Mouse (Mus musculus) adrenal gland, adult (tissue): Measurements from ENCODE around the gene Pex11b.
"Not testable (repeated sequence)": the region's sequence is repeated elsewhere in the genome, so short reads cannot be mapped to it uniquely, and the experiment has no call there.

Experiments
- DNase-seq, 2 experiments: peaks; one replicate each; pipeline ENCODE4 v3.0.0; 2022 to 2023; ENCODE audit warnings: low spot score in 1 of 2; ENCODE audit not compliant: inconsistent age in 2 of 2

The Pex11b gene

GRCm38 (mm10) chr3:96634928-96635879 lies at the start of gene Pex11b, which contains the start of gene Gm42957:
TSS of gene Pex11b (plus strand) at chr3:96635376.
TSS of gene Gm42957 (plus strand) at chr3:96635474.
- peak; percentile 93 to 98 for DNase-seq

GRCm38 (mm10) chr3:96590657-96591056 lies 44.5 kb upstream of the Pex11b start:
- DNase-seq = no peak

GRCm38 (mm10) chr3:96593374-96593773 lies 41.8 kb upstream of the Pex11b start:
- DNase-seq = peak in 1 of 2 experiments; percentile 76

GRCm38 (mm10) chr3:96593790-96594560 lies 41.2 kb upstream of the Pex11b start, which contains the start of gene Polr3gl:
TSS of gene Polr3gl (minus strand) at chr3:96594181.
- DNase-seq = peak; percentile 94 to 98

- DNase-seq = peak in 1 of 2 experiments; percentile 39
These were observed 40.3 kb upstream of the Pex11b start for GRCm38 (mm10) chr3:96594851-96595250.

GRCm38 (mm10) chr3:96595661-96596060 lies 39.5 kb upstream of the Pex11b start:
- DNase-seq = no peak

GRCm38 (mm10) chr3:96596228-96596707 lies 38.9 kb upstream of the Pex11b start, which contains the start of gene Ankrd34a:
TSS of gene Ankrd34a (plus strand) at chr3:96596636.
- peak; percentile 68 to 85 for DNase-seq

GRCm38 (mm10) chr3:96596855-96597254 lies 38.3 kb upstream of the Pex11b start:
- DNase-seq = no peak

GRCm38 (mm10) chr3:96597435-96597891 lies 37.7 kb upstream of the Pex11b start:
- DNase-seq = peak; percentile 52 to 80

- DNase-seq = peak; percentile 87 to 94
These were observed 36.8 kb upstream of the Pex11b start for GRCm38 (mm10) chr3:96598156-96599068.

- no peak for DNase-seq
These were observed 36.1 kb upstream of the Pex11b start for GRCm38 (mm10) chr3:96599069-96599393.

GRCm38 (mm10) chr3:96599411-96599810 lies 35.8 kb upstream of the Pex11b start:
- DNase-seq = no peak

- peak; percentile 96 to 98 for DNase-seq
These were observed 34.4 kb upstream of the Pex11b start, which contains the start of gene Lix1l for GRCm38 (mm10) chr3:96600639-96601250. TSS of gene Lix1l (plus strand) at chr3:96601149.

GRCm38 (mm10) chr3:96601251-96601787 lies 33.9 kb upstream of the Pex11b start:
- DNase-seq = peak; percentile 81 to 93

GRCm38 (mm10) chr3:96601941-96602703 lies 33.1 kb upstream of the Pex11b start:
- peak; percentile 56 to 87 for DNase-seq

- no peak for DNase-seq
These were observed 32.5 kb upstream of the Pex11b start for GRCm38 (mm10) chr3:96602704-96603084.

- DNase-seq = peak in 1 of 2 experiments; percentile 67
These were observed 31.9 kb upstream of the Pex11b start for GRCm38 (mm10) chr3:96603311-96603710.

- not testable (repeated sequence) for DNase-seq
These were observed 29.2 kb upstream of the Pex11b start for GRCm38 (mm10) chr3:96606007-96606406.

GRCm38 (mm10) chr3:96606618-96607017 lies 28.6 kb upstream of the Pex11b start:
- DNase-seq = no peak
